Mouse (Mus musculus) left cerebral cortex, postnatal 10 days (tissue): Measurements from ENCODE around the gene Med26. TPM values are rescaled to one million over a fixed set of nuclear protein-coding genes. Genes with fewer than 3 reads are reported as not detected.

Experiments used
- DNase-seq, 2 experiments: peaks; one replicate each; pipeline ENCODE4 v3.0.0; 2021 to 2022; ENCODE audit warnings: low spot score in 2 of 2, mixed read lengths in 1 of 2; ENCODE audit errors: extremely low spot score in 1 of 2
- intact Hi-C: fragments of 180-260 bp; cut with DNase I; formaldehyde crosslinking; loops from one replicate; pipeline ENCODE4 v1.15.1; 2025
- total RNA-seq, 2 experiments: library from RNA; stranded (reverse); gene quantifications; 2 replicates each; pipeline ENCODE4 v1.2.3; 2021

Med26 gene
- total RNA-seq, 2 experiments from 2014 or later: 9.4 to 9.6 TPM

- intact Hi-C loops: no loop called here
- DNase-seq: peak in 1 of 2 experiments; percentile 40
Measured at GRCm38 (mm10) chr8:72496217-72496616, 51.9 kb downstream of the Med26 start.

- no peak for DNase-seq
- intact Hi-C loops: no loop called here
Measured at GRCm38 (mm10) chr8:72495411-72496111, 52.5 kb downstream of the Med26 start.

DNA sequence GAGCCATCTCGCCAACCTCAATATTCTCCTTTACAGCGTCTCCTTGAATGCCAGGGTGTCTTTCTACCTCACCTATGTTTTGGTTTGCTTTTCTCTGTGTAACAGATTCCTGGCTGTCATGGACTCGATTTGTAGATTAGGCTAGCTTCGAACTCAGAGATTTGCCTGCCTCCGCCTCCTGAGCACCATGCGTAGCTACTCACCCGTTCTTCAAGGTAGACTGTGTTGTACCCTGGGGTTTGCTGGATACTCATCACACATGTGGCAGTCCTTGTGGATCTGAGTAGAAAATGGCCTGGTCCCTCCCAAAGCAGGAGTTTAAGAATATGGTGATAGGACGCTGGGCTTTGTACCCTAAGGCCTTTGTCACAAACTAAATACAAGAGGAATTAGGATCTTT is 54.7 kb downstream of the Med26 start:
- intact Hi-C loops: loop anchor here (5.0 kb wide), 1 partner anchor 54 kb away; the partner anchor contains the start of gene Med26
- no peak for DNase-seq

GRCm38 (mm10) chr8:72492622-72493081 is 55.4 kb downstream of the Med26 start:
- intact Hi-C loops: loop anchor here (5.0 kb wide), 1 partner anchor 55 kb away; the partner anchor contains the start of gene Med26
- peak; percentile 98 to 99 for DNase-seq

GRCm38 (mm10) chr8:72491680-72492621 is 56.1 kb downstream of the Med26 start, which contains the start of gene Slc35e1:
TSS of gene Slc35e1 (minus strand) at chr8:72492614.
- DNase-seq: peak in 1 of 2 experiments; percentile 61
- intact Hi-C loops: loop anchor here (5.0 kb wide), 1 partner anchor 55 kb away; the partner anchor contains the start of gene Med26

- peak in 1 of 2 experiments; percentile 31 for DNase-seq
- intact Hi-C loops: loop anchor here (5.0 kb wide), 1 partner anchor 56 kb away; the partner anchor contains the start of gene Med26
Measured at GRCm38 (mm10) chr8:72491017-72491416, 57.1 kb downstream of the Med26 start.

DNA sequence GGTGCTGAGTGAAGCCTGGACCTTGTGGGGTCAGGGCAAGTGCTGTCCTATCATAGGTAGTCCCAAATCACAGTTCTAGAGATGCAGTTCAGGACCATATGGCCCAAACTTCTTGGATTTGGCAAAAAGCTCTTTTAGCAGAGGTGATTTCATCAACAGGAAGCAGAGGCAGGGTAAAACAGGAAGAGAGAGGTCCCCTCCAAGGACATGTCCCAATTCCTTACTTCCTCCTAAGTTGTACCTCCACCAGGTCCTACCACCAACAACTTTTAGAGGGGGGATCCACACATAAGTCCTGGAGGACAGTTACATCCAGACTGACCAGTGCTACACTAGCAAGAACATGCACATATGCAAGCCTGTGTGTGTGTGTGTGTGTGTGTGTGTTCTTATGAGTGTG is 61.1 kb downstream of the Med26 start:
- intact Hi-C loops: no loop called here
- no peak for DNase-seq

GRCm38 (mm10) chr8:72485456-72486199 is 62.4 kb downstream of the Med26 start:
- intact Hi-C loops: no loop called here
- DNase-seq: peak in 1 of 2 experiments; percentile 78

GRCm38 (mm10) chr8:72474826-72475546 is 73.1 kb downstream of the Med26 start, which contains the start of gene Cherp:
TSS of gene Cherp (minus strand) at chr8:72475226.
- intact Hi-C loops: no loop called here
- DNase-seq: peak; percentile 97 to 98

DNA sequence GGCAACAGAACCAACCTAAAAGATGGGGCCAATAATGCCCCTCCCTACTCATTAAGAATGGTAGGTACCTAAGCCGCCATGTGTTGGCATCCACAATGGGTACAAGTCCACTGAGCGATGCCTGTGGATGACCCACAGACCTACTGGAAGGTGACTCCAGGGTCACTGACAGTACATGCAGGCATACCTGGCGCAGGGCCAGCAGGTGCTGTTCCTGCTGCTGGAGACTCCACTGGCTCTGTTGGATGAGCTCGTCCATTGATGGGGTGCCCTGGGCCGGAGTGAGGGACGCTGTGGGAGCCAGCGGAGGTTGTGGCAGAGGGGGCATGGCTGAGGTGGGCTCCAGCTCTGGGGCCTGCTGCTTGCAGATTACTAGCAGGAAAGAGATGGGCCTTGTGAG is 77.4 kb downstream of the Med26 start:
- DNase-seq: peak in 1 of 2 experiments; percentile 54
- intact Hi-C loops: no loop called here

DNA sequence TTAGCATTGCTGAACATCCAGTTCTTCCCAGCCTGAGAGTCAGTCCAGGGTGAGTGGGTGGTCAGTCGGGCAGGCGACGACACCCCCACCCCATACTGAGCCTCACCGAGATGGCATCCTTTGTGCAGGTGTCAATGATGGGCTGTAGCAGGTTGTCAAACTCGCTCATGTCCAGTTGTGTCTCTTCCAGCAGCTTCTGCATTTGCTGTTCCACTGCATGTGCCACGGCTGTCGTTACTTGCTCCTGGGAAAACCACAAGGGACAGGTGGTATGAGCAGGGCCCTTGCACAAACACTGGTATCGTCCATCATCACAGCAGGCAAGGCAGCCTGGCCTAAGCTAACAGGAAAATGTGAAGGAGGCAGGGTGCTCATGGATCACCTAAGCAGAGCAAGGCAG is 78.1 kb downstream of the Med26 start:
- intact Hi-C loops: no loop called here
- no peak for DNase-seq

- intact Hi-C loops: no loop called here
- DNase-seq: no peak
Measured at GRCm38 (mm10) chr8:72469243-72469642, 78.8 kb downstream of the Med26 start.

GRCm38 (mm10) chr8:72464211-72464610 is 83.9 kb downstream of the Med26 start:
- intact Hi-C loops: loop anchor here (5.0 kb wide), 1 partner anchor 77 kb away; no protein-coding TSS in a partner anchor
- no peak for DNase-seq

- intact Hi-C loops: loop anchor here (5.0 kb wide), 1 partner anchor 73 kb away; no protein-coding TSS in a partner anchor
- DNase-seq: no peak
Measured at GRCm38 (mm10) chr8:72459881-72460533, 88.1 kb downstream of the Med26 start.

GRCm38 (mm10) chr8:72458457-72458856 is 89.6 kb downstream of the Med26 start:
- intact Hi-C loops: no loop called here
- DNase-seq: no peak

- intact Hi-C loops: no loop called here
- no peak for DNase-seq
Measured at GRCm38 (mm10) chr8:72457806-72458205, 90.3 kb downstream of the Med26 start.

GRCm38 (mm10) chr8:72455317-72455716 is 92.8 kb downstream of the Med26 start:
- no peak for DNase-seq
- intact Hi-C loops: no loop called here
